Mouse (Mus musculus) embryonic facial prominence, embryonic 11.5 days (tissue): ENCODE measurements around the gene St6gal2. TPM values are rescaled to one million over a fixed set of nuclear protein-coding genes. Genes with fewer than 3 reads are reported as not detected.

Source experiments
- ATAC-seq: fragments of 200-750 bp; cut with Nextera tagmentation; replicated peaks from 2 replicates; pipeline ENCODE4 v1.8.0; 2017; ENCODE audit warnings: low read depth; ENCODE audit not compliant: insufficient number of reproducible peaks, low FRiP score, low TSS enrichment
- DNase-seq: peaks from one replicate; pipeline ENCODE4 v3.0.0-alpha.2; 2015; ENCODE audit warnings: low spot score
- H3K27ac ChIP-seq: fragments of 300-500 bp; sonication (generic); replicated peaks from 2 replicates; pipeline ENCODE4 v1.5.1; 2014; ENCODE audit warnings: mild to moderate bottlenecking, low read depth, low read length, control low read depth
- H3K27me3 ChIP-seq: fragments of 300-500 bp; sonication (generic); 2 replicates; pipeline ENCODE4 v1.6.1; 2014; ENCODE audit warnings: mild to moderate bottlenecking, low read length, moderate library complexity, mixed read lengths; ENCODE audit not compliant: control insufficient read depth, insufficient read depth
- H3K36me3 ChIP-seq: fragments of 300-500 bp; sonication (generic); replicated peaks from 2 replicates; pipeline ENCODE4 v1.6.1; 2014; ENCODE audit warnings: low read depth, mild to moderate bottlenecking, low read length, moderate library complexity, mixed read lengths; ENCODE audit not compliant: control insufficient read depth, insufficient read depth
- H3K4me1 ChIP-seq: fragments of 300-500 bp; sonication (generic); 2 replicates; pipeline ENCODE4 v1.6.1; 2014; ENCODE audit warnings: low read length, mixed read lengths; ENCODE audit not compliant: control insufficient read depth, insufficient read depth
- H3K4me2 ChIP-seq: fragments of 300-500 bp; sonication (generic); 2 replicates; pipeline ENCODE4 v1.6.1; 2014; ENCODE audit warnings: low read depth, mild to moderate bottlenecking, control low read depth, low read length, moderate library complexity
- H3K4me3 ChIP-seq: fragments of 300-500 bp; sonication (generic); 2 replicates; pipeline ENCODE4 v1.5.1; 2014; ENCODE audit warnings: low read depth, low read length, control low read depth
- H3K9ac ChIP-seq: fragments of 300-500 bp; sonication (generic); replicated peaks from 2 replicates; pipeline ENCODE4 v1.6.1; 2014; ENCODE audit warnings: mild to moderate bottlenecking, control low read depth, low read length
- H3K9me3 ChIP-seq: fragments of 300-500 bp; sonication (generic); replicated peaks from 2 replicates; pipeline ENCODE4 v1.6.1; 2016; ENCODE audit warnings: mild to moderate bottlenecking, low read length, inconsistent platforms, mixed read lengths; ENCODE audit not compliant: control insufficient read depth
- WGBS: fragments of 180-500 bp; shearing (Covaris S2); extraction: QIAGEN DNeasy Blood & Tissue Kit; methylation state at CpG from one replicate; pipeline ENCODE4 v1.1.7; 2014; 5-methylcytosine and 5-hydroxymethylcytosine counted together
- polyA plus RNA-seq: library from polyadenylated mRNA; unstranded; fragments of >200 nt; fragmentation: Nextera tagmentation; extraction: Ambion mirVana; gene quantifications from 2 replicates; pipeline ENCODE4 v1.2.1, GENCODE M21; 2014

The St6gal2 gene
- polyA plus RNA-seq, 1 experiment from 2014 or later: 13.0 TPM

GRCm38 (mm10) chr17:55561774-55562173 lies 116.6 kb downstream of the St6gal2 start:
- Histone ChIP-seq H3K4me3 (no peak overlapping the region), H3K27ac (no peak overlapping the region), H3K9ac (no peak overlapping the region), H3K4me1 (no peaks in the 10 kb centered on the region), H3K4me2 (no peak overlapping the region), H3K36me3 (no peaks in the 10 kb centered on the region), H3K9me3 (no peaks in the 10 kb centered on the region), H3K27me3 (no peaks in the 10 kb centered on the region)
- ATAC-seq: no peak
- 66% methylated on average over 2 of the region's 2 CpGs for WGBS
- no peak for DNase-seq

Other genes with a start within 250 kb of the St6gal2 start
- gene Vmn2r118, start 179.8 kb downstream of the St6gal2 start, polyA plus RNA-seq: not detected in 2 replicates